Comparison of ENCODE assay signal across 10 mouse cellular contexts in genomic region chr1:193338363-193338995, GRCm38 (mm10). TPM values are rescaled to one million over a fixed set of nuclear protein-coding genes. Genes with fewer than 3 reads are reported as not detected.
DNase-seq lines count a peak whose midpoint lies in the region; ATAC-seq lines count a peak whose summit lies in the region.
"Had no signal": no experiment of that assay in that cellular context is flagged by ENCODE, and none has a peak within 500 bp of the region (broad histone marks: within the 10 kb centered on the region; RNA-seq: fewer than 3 reads in every experiment).

No protein-coding gene starts in this region.

- H3K9me3 ChIP-seq in heart, embryonic 16.5 days (replicated peaks; ENCODE audit: control insufficient read depth, low read length): no peaks in the 10 kb centered on the region
- no peaks in the 10 kb centered on the region for H3K9me3 ChIP-seq in embryonic facial prominence, embryonic 13.5 days
- H3K9me3 ChIP-seq: stomach, embryonic 15.5 days had no signal

- H3K36me3 ChIP-seq in heart, embryonic 16.5 days (ENCODE audit: control insufficient read depth, insufficient read depth): no peaks in the 10 kb centered on the region
- no peaks in the 10 kb centered on the region for H3K36me3 ChIP-seq in embryonic facial prominence, embryonic 13.5 days
- H3K36me3 ChIP-seq: stomach, embryonic 15.5 days had no signal

- H3K4me2 ChIP-seq in heart, embryonic 16.5 days (ENCODE audit: low read depth, low read length): no peak overlapping the region
- no peak overlapping the region for H3K4me2 ChIP-seq in embryonic facial prominence, embryonic 13.5 days
- H3K4me2 ChIP-seq: stomach, embryonic 15.5 days had no signal

- 83% methylated on average over 9 of the region's 9 CpGs for WGBS in heart, embryonic 16.5 days
- 79% methylated on average over 9 of the region's 9 CpGs for WGBS in embryonic facial prominence, embryonic 13.5 days

- intact Hi-C loops in left cerebral cortex, postnatal 14 days (cut with DNase I): no loop called here

- DNase-seq in heart, adult 8-10 months (ENCODE audit: low spot score): no peak
- peak; percentile 71 to 91 for DNase-seq in left cerebral cortex, postnatal 14 days (ENCODE audit: low spot score in 2 of 2)
- DNase-seq in right cerebral cortex, postnatal 25 days: peak; percentile 77
- no peak for DNase-seq in adrenal gland, adult (ENCODE audit: inconsistent age in 2 of 2, low spot score in 1 of 2)
- no peak for DNase-seq in kidney, adult 11 months
- DNase-seq in adrenal gland, adult 2 months: no peak

- H3K4me3 ChIP-seq in heart, embryonic 16.5 days (ENCODE audit: low read length): no peak overlapping the region
- no peak overlapping the region for H3K4me3 ChIP-seq in embryonic facial prominence, embryonic 13.5 days
- H3K4me3 ChIP-seq: stomach, embryonic 15.5 days had no signal

- H3K9ac ChIP-seq in heart, embryonic 16.5 days (ENCODE audit: low read length): peak overlapping the region; percentile 50
- H3K9ac ChIP-seq in embryonic facial prominence, embryonic 13.5 days: no peak overlapping the region
- H3K9ac ChIP-seq: stomach, embryonic 15.5 days had no signal

- no peak for ATAC-seq in heart, embryonic 16.5 days (replicated peaks; ENCODE audit: extremely low read depth, insufficient read depth, low FRiP score)
- ATAC-seq in embryonic facial prominence, embryonic 13.5 days (ENCODE audit: insufficient number of reproducible peaks, insufficient read depth, low FRiP score, low TSS enrichment, low read depth): no peak
- ATAC-seq: lung, postnatal 0 days had no signal

- peak overlapping the region; percentile 73 for H3K27ac ChIP-seq in heart, embryonic 16.5 days (ENCODE audit: low read length)
- H3K27ac ChIP-seq in embryonic facial prominence, embryonic 13.5 days: peak overlapping the region; percentile 19; the same call in 1 of the 2 replicates
- H3K27ac ChIP-seq: stomach, embryonic 15.5 days had no signal

- H3K4me1 ChIP-seq in heart, embryonic 16.5 days (ENCODE audit: control insufficient read depth, insufficient read depth, low read length): peaks cover 46% of the 10 kb centered on the region
- peaks cover 14% of the 10 kb centered on the region for H3K4me1 ChIP-seq in embryonic facial prominence, embryonic 13.5 days

- H3K27me3 ChIP-seq in heart, embryonic 16.5 days (ENCODE audit: control insufficient read depth, insufficient read depth, low read length): no peaks in the 10 kb centered on the region
- H3K27me3 ChIP-seq in embryonic facial prominence, embryonic 13.5 days: no peaks in the 10 kb centered on the region
- H3K27me3 ChIP-seq: stomach, embryonic 15.5 days had no signal

RNA-seq across cellular contexts. Expression of gene Camk1g, which starts 31.6 kb away (rescaled TPM):
- polyA plus RNA-seq in heart, embryonic 16.5 days (2015; fragmentation: Nextera tagmentation; extraction: Ambion mirVana): 13.6 and 16.6 TPM in 2 replicates
- under 1 TPM; 0.14 to 0.72 (median 0.22) TPM for total RNA-seq in heart, adult 8-10 months (2022)
- 22.9 and 23.7 TPM in 2 replicates for polyA plus RNA-seq in embryonic facial prominence, embryonic 13.5 days (2015; fragmentation: Nextera tagmentation; extraction: Ambion mirVana)
- 10 to 100 TPM; 42.8 to 43.6 TPM for total RNA-seq in left cerebral cortex, postnatal 14 days (2021)
- not detected for total RNA-seq in adrenal gland, adult 2 months (2021)
- 0.29 and 0.42 TPM in 2 replicates for polyA plus RNA-seq in adrenal gland, adult 2 months (2012; rRNA removed)

Comparison
In these comparisons a context has a peak if more than half of its experiments do, and no peak if none do; other contexts are left out.
1. DNase-seq: peak in left cerebral cortex, postnatal 14 days (2 of 2) and right cerebral cortex, postnatal 25 days (single experiment); none in heart, adult 8-10 months (single experiment), adrenal gland, adult (0 of 2), kidney, adult 11 months (single experiment) and adrenal gland, adult 2 months (single experiment).
2. RNA of gene Camk1g, which starts 31.6 kb away (total RNA-seq): 42.8 to 43.6 TPM in left cerebral cortex, postnatal 14 days; 0.14 to 0.72 TPM in heart, adult 8-10 months and not detected in adrenal gland, adult 2 months; every median in the first group is over 10 times any median in the second.